Mouse (Mus musculus): ENCODE results near the gene Espn. TPM values are rescaled to one million over a fixed set of nuclear protein-coding genes. Genes with fewer than 3 reads are reported as not detected.

Gene Espn
- polyA plus RNA-seq, 1 experiment from 2014 or later, result 0.90 TPM

DNA sequence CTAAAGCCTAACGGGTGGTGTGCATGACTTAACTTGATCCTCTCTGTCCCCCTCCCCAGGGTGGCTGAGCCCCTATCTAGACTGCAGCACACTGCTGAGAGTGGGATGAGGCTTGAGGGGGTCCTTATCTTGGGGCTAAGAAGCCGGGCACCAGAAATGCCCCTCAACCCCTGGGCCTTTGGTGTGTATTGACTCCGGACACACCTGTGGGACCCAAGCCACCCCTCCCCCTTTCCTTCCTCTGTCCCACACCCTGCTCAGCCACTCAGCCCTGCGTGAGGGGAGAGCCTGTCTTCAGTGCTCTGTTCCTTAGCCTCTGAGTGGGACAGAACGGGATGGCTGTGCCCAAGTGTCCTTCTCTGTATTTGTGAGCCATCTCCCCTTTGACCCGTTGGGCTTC, 55.2 kb downstream of the Espn start:
- 27% methylated on average over 6 of the region's 6 CpGs for WGBS (ENCODE audit: insufficient replicate concordance)
- peak overlapping the region; percentile 59 for H3K4me2 ChIP-seq
- peak overlapping the region; percentile 65 for H3K9ac ChIP-seq (ENCODE audit: low read depth, low read length)
- no peaks in the 10 kb centered on the region for H3K36me3 ChIP-seq (ENCODE audit: control insufficient read depth, insufficient read depth, low read length)
- H3K27me3 ChIP-seq (ENCODE audit: control insufficient read depth, insufficient read depth, low read length), result 0 out of 2 replicates have a peak, but pooled peaks cover 3% of the 10 kb centered on the region
- peak overlapping the region; percentile 42 for H3K4me3 ChIP-seq (ENCODE audit: low read depth, low read length)
- ATAC-seq (replicated peaks; ENCODE audit: insufficient number of reproducible peaks, low FRiP score, low TSS enrichment), result no peak
- H3K9me3 ChIP-seq (replicated peaks; ENCODE audit: control insufficient read depth, low read length), result no peaks in the 10 kb centered on the region
- peaks cover 23% of the 10 kb centered on the region for H3K4me1 ChIP-seq (ENCODE audit: control insufficient read depth, insufficient read depth, low read length)
- H3K27ac ChIP-seq (ENCODE audit: low read depth, low read length), result peak overlapping the region; percentile 77

DNA sequence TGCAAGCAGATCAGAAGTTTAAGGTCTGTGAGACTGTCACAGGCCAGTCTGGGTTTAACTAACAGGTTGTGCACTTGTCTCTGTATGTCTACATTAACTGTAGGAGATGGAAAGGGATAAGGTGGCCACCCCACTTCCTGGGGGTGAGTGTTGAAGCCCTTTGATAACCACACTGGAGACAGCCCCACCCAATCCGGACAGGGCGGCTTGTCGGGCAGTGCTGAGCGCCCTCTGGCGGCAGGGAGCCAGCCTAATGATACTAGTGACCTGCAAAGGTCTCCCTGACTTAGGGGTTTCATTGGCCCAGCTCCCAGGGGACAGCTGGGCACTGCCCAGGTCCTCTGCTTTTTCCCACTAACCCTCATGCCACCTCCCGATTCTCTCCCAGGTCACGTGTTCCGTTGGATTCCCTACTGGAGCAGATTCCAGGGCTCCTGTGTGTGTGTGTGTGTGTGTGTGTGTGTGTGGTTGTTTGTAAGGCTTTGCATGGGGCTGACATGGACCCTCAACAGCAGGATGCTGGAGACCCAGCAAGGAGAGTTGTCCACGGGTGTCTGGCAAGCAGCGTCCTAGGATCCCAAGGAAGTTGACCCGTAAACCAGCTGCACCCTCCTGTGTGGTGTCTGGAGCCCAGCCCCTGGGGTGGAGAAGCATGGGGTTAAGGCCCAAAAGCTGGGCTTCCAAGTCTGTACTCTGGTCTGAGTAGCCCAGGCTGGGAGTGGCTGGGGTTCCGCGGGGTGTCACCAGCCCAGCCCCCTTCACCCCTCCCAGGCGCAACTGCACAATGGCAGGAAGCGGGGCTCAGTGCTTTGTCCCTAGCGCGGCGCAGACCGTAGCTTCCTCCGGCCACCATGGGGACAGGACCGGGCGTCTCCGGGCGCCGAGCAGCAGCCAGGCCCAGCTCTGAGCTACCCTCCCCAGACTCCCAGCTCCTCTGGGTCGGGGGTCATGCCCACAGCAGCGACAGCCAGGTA, 55.9 kb downstream of the Espn start:
- Histone ChIP-seq H3K4me3 (ENCODE audit: low read depth, low read length) (peak overlapping the region; percentile 42), H3K27ac (ENCODE audit: low read depth, low read length) (peak overlapping the region; percentile 77), H3K9me3 (replicated peaks; ENCODE audit: control insufficient read depth, low read length) (no peaks in the 10 kb centered on the region), H3K27me3 (ENCODE audit: control insufficient read depth, insufficient read depth, low read length) (0 out of 2 replicates have a peak, but pooled peaks cover 3% of the 10 kb centered on the region), H3K9ac (ENCODE audit: low read depth, low read length) (peak overlapping the region; percentile 65), H3K4me1 (ENCODE audit: control insufficient read depth, insufficient read depth, low read length) (peaks cover 20% of the 10 kb centered on the region), H3K4me2 (peak overlapping the region; percentile 59), H3K36me3 (ENCODE audit: control insufficient read depth, insufficient read depth, low read length) (no peaks in the 10 kb centered on the region)
- ATAC-seq (replicated peaks; ENCODE audit: insufficient number of reproducible peaks, low FRiP score, low TSS enrichment), result peak; percentile 26; the same call in 1 of the 2 replicates
- WGBS (ENCODE audit: insufficient replicate concordance), result 18% methylated on average over 27 of the region's 27 CpGs

DNA sequence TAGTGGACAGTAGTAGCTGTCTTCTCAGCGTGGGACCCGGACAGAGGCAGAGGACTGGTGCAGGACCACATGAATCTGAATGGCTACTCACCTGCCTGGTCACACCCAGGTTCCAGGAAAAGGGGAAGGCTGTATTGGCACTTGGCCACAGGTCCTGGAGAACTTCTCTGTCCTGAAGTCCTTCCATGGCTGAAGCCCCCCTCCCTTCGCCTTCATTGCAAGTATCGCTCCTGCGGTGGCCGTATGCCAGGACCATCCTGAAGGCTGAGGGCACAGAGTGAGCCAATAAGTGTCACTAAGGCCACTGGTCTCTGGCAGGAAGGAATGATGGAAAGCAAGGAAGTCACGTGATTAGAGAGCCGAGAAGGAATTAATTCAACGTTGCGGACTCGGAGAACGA, 57.9 kb downstream of the Espn start:
- WGBS (ENCODE audit: insufficient replicate concordance), result 84% methylated on average over 12 of the region's 12 CpGs
- Histone ChIP-seq H3K36me3 (ENCODE audit: control insufficient read depth, insufficient read depth, low read length) (no peaks in the 10 kb centered on the region), H3K27me3 (ENCODE audit: control insufficient read depth, insufficient read depth, low read length) (0 out of 2 replicates have a peak, but pooled peaks cover 3% of the 10 kb centered on the region), H3K4me2 (no peak overlapping the region), H3K9ac (ENCODE audit: low read depth, low read length) (no peak overlapping the region), H3K9me3 (replicated peaks; ENCODE audit: control insufficient read depth, low read length) (no peaks in the 10 kb centered on the region), H3K4me1 (ENCODE audit: control insufficient read depth, insufficient read depth, low read length) (peaks cover 20% of the 10 kb centered on the region), H3K4me3 (ENCODE audit: low read depth, low read length) (no peak overlapping the region), H3K27ac (ENCODE audit: low read depth, low read length) (no peak overlapping the region)
- ATAC-seq (replicated peaks; ENCODE audit: insufficient number of reproducible peaks, low FRiP score, low TSS enrichment), result no peak

DNA sequence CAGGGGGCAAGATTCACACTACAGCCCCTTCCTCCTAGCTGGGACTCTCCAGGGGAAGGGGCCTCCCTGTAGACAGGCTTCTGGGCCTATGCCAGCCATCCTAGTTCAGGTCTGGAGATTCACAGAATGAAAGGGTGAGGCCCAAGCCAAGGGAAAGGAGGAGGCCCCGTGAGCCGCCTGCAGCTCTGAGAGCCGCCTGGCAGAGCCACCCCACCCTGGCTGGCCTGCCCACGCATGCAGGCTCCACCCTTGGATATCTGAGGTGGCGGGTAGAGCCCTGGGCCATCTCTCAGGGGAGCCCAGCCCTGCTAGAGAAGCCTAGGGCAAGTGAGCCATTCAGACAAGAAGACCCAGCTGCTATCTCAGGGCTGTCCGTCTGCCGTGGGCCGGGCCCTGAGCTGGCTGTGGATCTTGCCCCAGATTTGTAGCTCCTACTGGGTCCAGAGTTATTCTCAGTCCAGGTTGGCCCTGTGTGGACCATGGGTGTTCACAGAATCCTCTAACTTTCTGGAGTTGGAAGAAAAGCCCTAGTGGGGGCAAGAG, 59.3 kb downstream of the Espn start:
- peak overlapping the region; percentile 34; the same call in 1 of the 2 replicates for H3K9ac ChIP-seq (ENCODE audit: low read depth, low read length)
- H3K4me2 ChIP-seq, result no peak overlapping the region
- no peak overlapping the region for H3K4me3 ChIP-seq (ENCODE audit: low read depth, low read length)
- H3K4me1 ChIP-seq (ENCODE audit: control insufficient read depth, insufficient read depth, low read length), result peaks cover 19% of the 10 kb centered on the region
- H3K27me3 ChIP-seq (ENCODE audit: control insufficient read depth, insufficient read depth, low read length), result 0 out of 2 replicates have a peak, but pooled peaks cover 3% of the 10 kb centered on the region
- WGBS (ENCODE audit: insufficient replicate concordance), result 53% methylated on average over 8 of the region's 8 CpGs
- no peak for ATAC-seq (replicated peaks; ENCODE audit: insufficient number of reproducible peaks, low FRiP score, low TSS enrichment)
- no peaks in the 10 kb centered on the region for H3K36me3 ChIP-seq (ENCODE audit: control insufficient read depth, insufficient read depth, low read length)
- no peaks in the 10 kb centered on the region for H3K9me3 ChIP-seq (replicated peaks; ENCODE audit: control insufficient read depth, low read length)
- no peak overlapping the region for H3K27ac ChIP-seq (ENCODE audit: low read depth, low read length)

DNA sequence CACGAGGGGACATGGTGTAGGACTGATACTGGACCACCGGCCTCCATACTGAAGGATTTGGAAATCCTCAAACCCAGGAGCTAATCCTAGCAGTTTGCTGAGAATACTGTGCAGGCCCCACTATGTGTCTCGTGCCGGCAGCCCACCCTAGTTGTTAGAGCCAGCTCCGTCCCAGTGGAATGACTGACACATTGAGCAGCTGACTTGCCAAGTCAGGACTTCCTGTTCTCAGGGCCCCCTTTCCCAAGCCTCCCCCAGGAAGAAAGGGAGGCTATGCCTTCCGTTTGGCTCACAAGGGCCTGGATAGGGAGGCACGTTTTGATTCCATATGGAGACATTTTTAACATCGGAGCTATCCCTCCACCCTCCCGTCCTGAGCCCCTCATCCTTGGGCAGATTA, 62.0 kb downstream of the Espn start:
- no peaks in the 10 kb centered on the region for H3K36me3 ChIP-seq (ENCODE audit: control insufficient read depth, insufficient read depth, low read length)
- H3K4me1 ChIP-seq (ENCODE audit: control insufficient read depth, insufficient read depth, low read length), result peaks cover 18% of the 10 kb centered on the region
- ATAC-seq (replicated peaks; ENCODE audit: insufficient number of reproducible peaks, low FRiP score, low TSS enrichment), result no peak
- no peak overlapping the region for H3K27ac ChIP-seq (ENCODE audit: low read depth, low read length)
- H3K4me3 ChIP-seq (ENCODE audit: low read depth, low read length), result no peak overlapping the region
- H3K9me3 ChIP-seq (replicated peaks; ENCODE audit: control insufficient read depth, low read length), result no peaks in the 10 kb centered on the region
- WGBS (ENCODE audit: insufficient replicate concordance), result 81% methylated on average over 9 of the region's 9 CpGs
- H3K27me3 ChIP-seq (ENCODE audit: control insufficient read depth, insufficient read depth, low read length), result peaks cover 3% of the 10 kb centered on the region; the same call in 1 of the 2 replicates
- no peak overlapping the region for H3K4me2 ChIP-seq
- no peak overlapping the region for H3K9ac ChIP-seq (ENCODE audit: low read depth, low read length)

DNA sequence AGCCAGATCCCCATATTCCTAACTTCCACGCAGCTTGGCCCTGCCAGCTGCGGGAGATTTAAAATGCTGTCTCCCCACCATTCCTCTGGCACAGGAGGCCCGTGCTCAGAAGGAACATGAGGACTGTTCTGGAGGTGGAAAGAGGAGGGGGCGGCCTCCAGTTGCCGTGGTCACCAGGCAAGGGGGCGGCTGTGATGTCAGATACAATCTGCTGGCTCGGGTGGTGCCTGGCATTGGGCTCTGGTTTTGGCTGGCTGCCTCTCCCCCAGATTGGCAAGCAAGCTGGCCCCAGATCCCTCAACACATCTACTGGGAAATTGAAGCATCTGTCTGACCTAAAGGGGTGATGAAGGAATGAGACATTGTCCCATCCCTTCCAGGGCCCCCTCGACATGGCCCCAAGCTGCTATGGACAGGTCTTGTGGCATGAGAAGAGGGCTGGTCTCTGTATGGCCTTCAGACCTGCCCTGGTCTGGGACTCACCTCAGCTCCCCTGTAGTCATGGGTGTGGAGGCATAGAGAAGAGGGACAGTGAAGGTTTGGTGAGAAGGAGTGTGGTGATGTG, 63.5 kb downstream of the Espn start:
- Histone ChIP-seq H3K27me3 (ENCODE audit: control insufficient read depth, insufficient read depth, low read length) (peaks cover 3% of the 10 kb centered on the region; the same call in 1 of the 2 replicates), H3K9ac (ENCODE audit: low read depth, low read length) (no peak overlapping the region), H3K4me1 (ENCODE audit: control insufficient read depth, insufficient read depth, low read length) (peaks cover 18% of the 10 kb centered on the region), H3K4me3 (ENCODE audit: low read depth, low read length) (no peak overlapping the region; the same call in 1 of the 2 replicates), H3K4me2 (no peak overlapping the region; the same call in 1 of the 2 replicates), H3K36me3 (ENCODE audit: control insufficient read depth, insufficient read depth, low read length) (no peaks in the 10 kb centered on the region), H3K27ac (ENCODE audit: low read depth, low read length) (no peak overlapping the region), H3K9me3 (replicated peaks; ENCODE audit: control insufficient read depth, low read length) (no peaks in the 10 kb centered on the region)
- ATAC-seq (replicated peaks; ENCODE audit: insufficient number of reproducible peaks, low FRiP score, low TSS enrichment), result no peak
- 57% methylated on average over 8 of the region's 8 CpGs for whole genome bisulfite sequencing (ENCODE audit: insufficient replicate concordance)

DNA sequence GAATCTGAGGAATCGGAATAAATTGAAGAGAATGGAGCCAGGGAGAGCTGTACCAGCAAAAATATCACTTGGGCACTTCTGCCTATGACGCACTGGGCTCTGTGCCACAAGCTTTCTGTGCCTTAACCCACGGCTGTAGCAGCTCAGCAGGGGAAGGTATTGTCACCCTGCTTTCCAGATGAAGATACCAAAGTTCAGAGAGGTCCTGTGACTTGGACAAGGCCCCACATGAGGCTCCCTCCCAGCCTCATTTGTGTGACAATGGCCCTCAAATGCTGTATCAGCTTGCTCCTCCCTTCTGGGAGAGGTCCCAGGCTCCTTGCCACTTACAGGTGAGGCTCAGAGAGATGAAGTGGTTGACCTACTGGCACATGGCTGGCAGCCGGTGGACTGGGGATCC, 64.0 kb downstream of the Espn start:
- no peak for ATAC-seq (replicated peaks; ENCODE audit: insufficient number of reproducible peaks, low FRiP score, low TSS enrichment)
- Histone ChIP-seq H3K4me2 (peak overlapping the region; percentile 78), H3K9me3 (replicated peaks; ENCODE audit: control insufficient read depth, low read length) (no peaks in the 10 kb centered on the region), H3K4me3 (ENCODE audit: low read depth, low read length) (no peak overlapping the region; the same call in 1 of the 2 replicates), H3K9ac (ENCODE audit: low read depth, low read length) (no peak overlapping the region), H3K4me1 (ENCODE audit: control insufficient read depth, insufficient read depth, low read length) (peaks cover 18% of the 10 kb centered on the region), H3K36me3 (ENCODE audit: control insufficient read depth, insufficient read depth, low read length) (no peaks in the 10 kb centered on the region), H3K27me3 (ENCODE audit: control insufficient read depth, insufficient read depth, low read length) (peaks cover 3% of the 10 kb centered on the region; the same call in 1 of the 2 replicates), H3K27ac (ENCODE audit: low read depth, low read length) (no peak overlapping the region)
- WGBS (ENCODE audit: insufficient replicate concordance), result 54% methylated on average over 4 of the region's 4 CpGs

DNA sequence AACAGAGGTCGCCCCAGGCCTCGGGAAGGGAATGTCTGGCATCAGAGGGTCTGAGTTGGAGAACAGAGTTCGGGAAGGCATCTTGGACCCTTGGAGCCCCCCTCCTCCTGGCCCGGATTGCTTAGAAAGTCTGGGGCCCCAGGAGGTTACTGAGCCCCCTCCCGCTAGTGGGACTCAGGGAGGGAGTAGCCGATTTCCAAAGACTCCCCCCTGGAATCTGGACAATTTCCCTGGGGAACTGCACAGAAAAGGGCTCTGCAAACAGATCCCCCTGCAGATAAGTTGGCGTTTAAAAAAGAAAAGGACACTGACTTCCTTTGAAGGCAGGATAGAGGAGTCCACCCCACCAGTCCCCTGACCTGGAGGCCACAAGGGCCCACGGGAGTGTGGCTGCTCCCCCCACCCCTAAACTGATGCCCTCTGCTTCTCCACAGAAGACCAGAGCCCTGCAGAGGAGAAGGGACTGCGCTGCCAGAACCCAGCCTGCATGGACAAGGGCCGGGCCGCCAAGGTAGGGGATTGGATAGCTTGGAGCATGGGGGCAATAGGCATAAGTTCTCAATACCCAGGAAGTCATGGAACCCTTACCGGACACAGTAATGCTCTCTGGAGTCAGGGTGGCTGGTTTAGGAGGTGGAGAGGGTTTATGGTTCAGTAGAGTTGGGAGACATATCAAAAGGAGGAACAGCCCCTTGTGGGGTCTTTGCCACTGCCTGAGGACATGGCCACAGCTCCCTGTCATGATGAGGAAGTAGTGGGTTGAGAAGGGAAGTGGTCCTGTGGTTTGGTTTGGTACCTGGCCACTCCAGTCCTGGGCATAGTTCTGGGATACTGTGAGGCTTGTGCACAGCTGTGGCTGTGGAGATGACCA, 64.7 kb downstream of the Espn start:
- ATAC-seq (replicated peaks; ENCODE audit: insufficient number of reproducible peaks, low FRiP score, low TSS enrichment), result no peak
- peak overlapping the region; percentile 85 for H3K4me3 ChIP-seq (ENCODE audit: low read depth, low read length)
- H3K9ac ChIP-seq (ENCODE audit: low read depth, low read length), result peak overlapping the region; percentile 82
- WGBS (ENCODE audit: insufficient replicate concordance), result 5% methylated on average over 12 of the region's 12 CpGs
- peak overlapping the region; percentile 78 for H3K4me2 ChIP-seq
- no peaks in the 10 kb centered on the region for H3K9me3 ChIP-seq (replicated peaks; ENCODE audit: control insufficient read depth, low read length)
- peaks cover 14% of the 10 kb centered on the region for H3K4me1 ChIP-seq (ENCODE audit: control insufficient read depth, insufficient read depth, low read length)
- H3K27ac ChIP-seq (ENCODE audit: low read depth, low read length), result no peak overlapping the region
- H3K27me3 ChIP-seq (ENCODE audit: control insufficient read depth, insufficient read depth, low read length), result peaks cover 3% of the 10 kb centered on the region; the same call in 1 of the 2 replicates
- H3K36me3 ChIP-seq (ENCODE audit: control insufficient read depth, insufficient read depth, low read length), result no peaks in the 10 kb centered on the region

Data from heart, embryonic 11.5 days (tissue).